Mouse (Mus musculus) small intestine, adult 2 months (tissue): ENCODE results near the gene Ptprm.

Source experiments
- CTCF ChIP-seq: fragments of 200-500 bp; IDR thresholded peaks from 2 replicates; pipeline ENCODE4 v1.5.1; 2012; ENCODE audit warnings: low read depth, mild to moderate bottlenecking, control low read depth, inconsistent platforms, low read length, moderate library complexity, mixed read lengths; ENCODE audit not compliant: insufficient replicate concordance, insufficient read length; ENCODE audit errors: extremely low read depth
- POLR2A ChIP-seq: fragments of 200-500 bp; IDR thresholded peaks from 2 replicates; pipeline ENCODE4 v1.6.1; 2012; ENCODE audit warnings: low read depth, mild to moderate bottlenecking, control low read depth, inconsistent platforms, low read length, moderate library complexity

DNA sequence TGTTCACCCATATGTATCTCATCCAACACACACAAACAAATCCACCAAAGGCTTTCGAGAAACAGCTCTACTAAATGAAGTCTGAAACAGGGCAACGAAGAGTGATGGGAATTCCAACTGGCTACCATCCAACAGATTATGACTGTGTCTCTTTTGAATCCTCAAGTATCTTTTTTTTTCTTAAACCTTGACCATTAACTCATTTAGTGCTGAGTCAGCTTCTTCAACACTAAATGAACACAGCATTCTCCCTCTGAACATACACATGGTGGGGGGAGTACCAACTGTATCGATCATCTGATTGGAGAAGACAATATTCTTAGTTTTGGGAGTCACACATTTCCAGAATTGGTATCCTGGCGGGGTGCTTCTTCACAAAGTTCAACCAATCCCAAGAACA, 52.2 kb downstream of the Ptprm start:
- TF ChIP-seq POLR2A (no peak), CTCF (no peak)
